Mouse (Mus musculus) megakaryocyte, adult 5-6 weeks (primary cell): ENCODE results near the gene Il18bp. TPM values are rescaled to one million over a fixed set of nuclear protein-coding genes. Genes with fewer than 3 reads are reported as not detected.

ENCODE experiments used
- total RNA-seq, 2 experiments: library from RNA; stranded (forward) in 1 of 2; stranded (reverse) in 1 of 2; fragments of 153-499, 151-499 nt in 1 of 2; fragments of 221-1000, 200-1000 nt in 1 of 2; gene quantifications; 2 replicates each; pipeline versions ENCODE4 v1.2.3 to v1.2.4; 2015 to 2017

Il18bp gene
- total RNA-seq, 2 experiments from 2014 or later: 4.9 to 8.8 TPM

Other genes starting within 250 kb of the Il18bp start
- not detected in 2 replicates for gene Phox2a, start 200.4 kb downstream of the Il18bp start, total RNA-seq (2015)
- not detected in 2 replicates for gene Phox2a, start 200.4 kb downstream of the Il18bp start, total RNA-seq (2017)
- 12.2 and 12.4 TPM in 2 replicates for gene Inppl1, start 180.5 kb downstream of the Il18bp start, total RNA-seq (2015)
- gene Inppl1, start 180.5 kb downstream of the Il18bp start, total RNA-seq (2017): 18.2 and 52.7 TPM in 2 replicates
- gene Folr2, start 161.5 kb downstream of the Il18bp start, total RNA-seq (2015): 0.96 TPM in 1 of 2 replicates, not detected in the other
- not detected in 2 replicates for gene Folr2, start 161.5 kb downstream of the Il18bp start, total RNA-seq (2017)
- 57.1 and 70.8 TPM in 2 replicates for gene Anapc15, start 155.0 kb downstream of the Il18bp start, total RNA-seq (2015)
- gene Anapc15, start 155.0 kb downstream of the Il18bp start, total RNA-seq (2017): 69.3 and 94.9 TPM in 2 replicates
- 0.62 TPM in 1 of 2 replicates, not detected in the other for gene Folr1, start 147.9 kb downstream of the Il18bp start, total RNA-seq (2015)
- gene Folr1, start 147.9 kb downstream of the Il18bp start, total RNA-seq (2017): 0.62 TPM in 1 of 2 replicates, not detected in the other
- gene Lamtor1, start 112.8 kb downstream of the Il18bp start, total RNA-seq (2015): 137 and 160 TPM in 2 replicates
- 127 and 128 TPM in 2 replicates for gene Lamtor1, start 112.8 kb downstream of the Il18bp start, total RNA-seq (2017)
- 0.11 TPM in 1 of 2 replicates, not detected in the other for gene Tomt, start 112.3 kb downstream of the Il18bp start, total RNA-seq (2015)
- 0.07 TPM in 1 of 2 replicates, not detected in the other for gene Tomt, start 112.3 kb downstream of the Il18bp start, total RNA-seq (2017)
- gene Lrrc51, start 84.8 kb downstream of the Il18bp start, total RNA-seq (2015): 0.82 and 1.1 TPM in 2 replicates
- 0.70 TPM in 1 of 2 replicates, not detected in the other for gene Lrrc51, start 84.8 kb downstream of the Il18bp start, total RNA-seq (2017)
- gene Numa1, start 84.6 kb downstream of the Il18bp start, total RNA-seq (2015): 71.4 and 82.2 TPM in 2 replicates
- 122 and 139 TPM in 2 replicates for gene Numa1, start 84.6 kb downstream of the Il18bp start, total RNA-seq (2017)
- gene Rnf121, start 46.8 kb upstream of the Il18bp start, total RNA-seq (2015): 13.3 and 14.9 TPM in 2 replicates
- gene Rnf121, start 46.8 kb upstream of the Il18bp start, total RNA-seq (2017): 10.5 and 11.0 TPM in 2 replicates
- gene Xndc1, start 46.8 kb upstream of the Il18bp start, total RNA-seq (2015): 7.1 and 9.5 TPM in 2 replicates
- gene Xndc1, start 46.8 kb upstream of the Il18bp start, total RNA-seq (2017): 13.0 and 15.4 TPM in 2 replicates
- 0.39 and 0.40 TPM in 2 replicates for gene Xntrpc, start 47.0 kb upstream of the Il18bp start, total RNA-seq (2015)
- not detected in 2 replicates for gene Xntrpc, start 47.0 kb upstream of the Il18bp start, total RNA-seq (2017)
- 0.41 TPM in 1 of 2 replicates, not detected in the other for gene Trpc2, start 64.4 kb upstream of the Il18bp start, total RNA-seq (2015)
- gene Trpc2, start 64.4 kb upstream of the Il18bp start, total RNA-seq (2017): 0.20 and 0.37 TPM in 2 replicates
- gene Art1, start 83.1 kb upstream of the Il18bp start, total RNA-seq (2015): not detected in 2 replicates
- gene Art1, start 83.1 kb upstream of the Il18bp start, total RNA-seq (2017): not detected in 2 replicates
- 0.20 TPM in 1 of 2 replicates, not detected in the other for gene Art5, start 90.8 kb upstream of the Il18bp start, total RNA-seq (2015)
- not detected in 2 replicates for gene Art5, start 90.8 kb upstream of the Il18bp start, total RNA-seq (2017)
- not detected in 2 replicates for gene Chrna10, start 98.1 kb upstream of the Il18bp start, total RNA-seq (2015)
- gene Chrna10, start 98.1 kb upstream of the Il18bp start, total RNA-seq (2017): not detected in 2 replicates
- 55.6 and 60.6 TPM in 2 replicates for gene Nup98, start 191.5 kb upstream of the Il18bp start, total RNA-seq (2015)
- 39.4 and 43.7 TPM in 2 replicates for gene Nup98, start 191.5 kb upstream of the Il18bp start, total RNA-seq (2017)
- 32.7 and 38.7 TPM in 2 replicates for gene Pgap2, start 191.5 kb upstream of the Il18bp start, total RNA-seq (2015)
- gene Pgap2, start 191.5 kb upstream of the Il18bp start, total RNA-seq (2017): 19.7 and 20.0 TPM in 2 replicates
- gene Rhog, start 237.4 kb upstream of the Il18bp start, total RNA-seq (2015): 359 and 397 TPM in 2 replicates
- 89.0 and 112 TPM in 2 replicates for gene Rhog, start 237.4 kb upstream of the Il18bp start, total RNA-seq (2017)
- 28.0 and 28.8 TPM in 2 replicates for gene Stim1, start 249.1 kb upstream of the Il18bp start, total RNA-seq (2015)
- gene Stim1, start 249.1 kb upstream of the Il18bp start, total RNA-seq (2017): 35.5 and 59.3 TPM in 2 replicates